Mouse (Mus musculus): ENCODE results near the gene Parva.

- no peak for TF ChIP-seq MYOG (IDR thresholded peaks at IDR 0.05; ENCODE audit: control insufficient read depth in 1 of 3, insufficient read depth in 1 of 3, insufficient read length in 2 of 3, low read depth in 2 of 3)
- no peak for TF ChIP-seq TCF3 (IDR thresholded peaks at IDR 0.05; ENCODE audit: insufficient read length, low read depth)
These were observed 106.8 kb downstream of the Parva start for GRCm38 (mm10) chr7:112534148-112534547.
